Mouse (Mus musculus): Measurements from ENCODE around the gene Wnk3. TPM values are rescaled to one million over a fixed set of nuclear protein-coding genes. Genes with fewer than 3 reads are reported as not detected.
"Not testable (repeated sequence)": the region's sequence is repeated elsewhere in the genome, so short reads cannot be mapped to it uniquely, and the experiment has no call there.

The Wnk3 gene
- polyA plus RNA-seq (2012; rRNA removed) = 17.1 and 24.6 TPM in 2 replicates

- TF ChIP-seq POLR2A (IDR thresholded peaks at IDR 0.05; ENCODE audit: borderline replicate concordance, extremely low read depth, insufficient read depth, insufficient read length, poor library complexity, severe bottlenecking) (no peak), CTCF (IDR thresholded peaks at IDR 0.05; ENCODE audit: borderline replicate concordance, extremely low read depth, insufficient read depth, insufficient read length) (no peak)
- no peak for DNase-seq (ENCODE audit: low read depth)
Measured at GRCm38 (mm10) chrX:151197778-151198177, at the start of gene Wnk3. Gene Wnk3, plus strand, starts transcription at chrX:151198078.

DNA sequence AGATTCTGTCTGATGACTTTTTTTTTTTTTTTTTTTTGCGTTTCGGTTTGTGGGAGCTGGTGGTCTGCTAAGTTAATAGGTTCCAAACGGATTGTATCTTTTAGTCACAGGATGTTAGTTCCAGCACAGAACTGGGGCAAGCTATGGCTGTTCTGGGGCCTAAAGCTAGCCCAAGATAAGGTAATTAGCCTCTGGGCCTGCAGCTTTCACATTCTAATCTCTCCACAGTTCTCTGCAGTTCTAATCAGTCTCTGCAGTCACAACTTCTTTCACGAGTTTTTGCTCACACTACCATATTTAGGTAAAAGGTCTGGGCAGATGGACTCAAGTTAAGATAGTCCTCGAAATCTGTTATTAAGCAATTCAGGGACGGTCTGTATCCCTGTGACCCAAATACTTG is 39.5 kb upstream of the Wnk3 start:
- no peak for DNase-seq (ENCODE audit: low read depth)
- TF ChIP-seq POLR2A (IDR thresholded peaks at IDR 0.05; ENCODE audit: borderline replicate concordance, extremely low read depth, insufficient read depth, insufficient read length, poor library complexity, severe bottlenecking) (no peak), CTCF (IDR thresholded peaks at IDR 0.05; ENCODE audit: borderline replicate concordance, extremely low read depth, insufficient read depth, insufficient read length) (no peak)

DNA sequence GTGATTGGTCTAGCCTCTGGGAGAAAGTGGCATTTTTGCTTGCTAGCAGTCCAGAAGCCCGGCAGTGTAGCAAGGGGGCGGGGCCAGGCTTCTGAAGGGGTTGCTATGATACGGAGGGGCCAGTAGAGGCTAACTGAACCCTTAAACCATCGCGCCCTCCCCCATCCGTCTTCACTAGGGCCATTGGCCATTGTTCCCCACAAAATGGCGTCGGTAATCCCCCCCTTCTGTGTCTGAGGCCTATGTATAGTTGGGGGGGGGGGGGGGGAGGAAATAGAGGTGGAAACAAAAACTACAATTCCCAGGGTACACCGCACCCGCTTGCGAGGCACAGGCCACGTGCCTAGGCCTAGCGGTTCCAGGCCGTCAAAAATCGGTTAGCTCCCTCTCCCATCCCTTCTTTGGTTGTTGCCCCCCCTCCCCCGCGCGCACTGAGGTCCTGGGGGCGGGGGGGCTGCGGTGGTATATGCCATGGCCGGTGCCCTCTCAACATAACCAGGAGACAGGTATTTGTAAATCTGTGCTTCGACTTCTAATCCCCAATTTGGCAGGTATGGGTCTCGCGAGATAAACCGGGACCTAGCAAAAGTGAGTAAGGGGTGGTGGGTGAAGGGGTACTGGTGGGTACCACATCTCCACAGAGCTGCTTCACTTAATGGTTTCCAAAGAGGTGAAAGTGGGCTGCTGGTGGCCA is 29.3 kb upstream of the Wnk3 start:
- no peak for TF ChIP-seq POLR2A (IDR thresholded peaks at IDR 0.05; ENCODE audit: borderline replicate concordance, extremely low read depth, insufficient read depth, insufficient read length, poor library complexity, severe bottlenecking)
- no peak for TF ChIP-seq CTCF (IDR thresholded peaks at IDR 0.05; ENCODE audit: borderline replicate concordance, extremely low read depth, insufficient read depth, insufficient read length)
- peak; percentile 93 for DNase-seq (ENCODE audit: low read depth)

- peak; percentile 97 for DNase-seq (ENCODE audit: low read depth)
- no peak for TF ChIP-seq CTCF (IDR thresholded peaks at IDR 0.05; ENCODE audit: borderline replicate concordance, extremely low read depth, insufficient read depth, insufficient read length)
- TF ChIP-seq POLR2A (IDR thresholded peaks at IDR 0.05; ENCODE audit: borderline replicate concordance, extremely low read depth, insufficient read depth, insufficient read length, poor library complexity, severe bottlenecking) = peak; percentile 38; the same call in 1 of the 2 replicates
Measured at GRCm38 (mm10) chrX:151169261-151169961, 28.5 kb upstream of the Wnk3 start.

DNA sequence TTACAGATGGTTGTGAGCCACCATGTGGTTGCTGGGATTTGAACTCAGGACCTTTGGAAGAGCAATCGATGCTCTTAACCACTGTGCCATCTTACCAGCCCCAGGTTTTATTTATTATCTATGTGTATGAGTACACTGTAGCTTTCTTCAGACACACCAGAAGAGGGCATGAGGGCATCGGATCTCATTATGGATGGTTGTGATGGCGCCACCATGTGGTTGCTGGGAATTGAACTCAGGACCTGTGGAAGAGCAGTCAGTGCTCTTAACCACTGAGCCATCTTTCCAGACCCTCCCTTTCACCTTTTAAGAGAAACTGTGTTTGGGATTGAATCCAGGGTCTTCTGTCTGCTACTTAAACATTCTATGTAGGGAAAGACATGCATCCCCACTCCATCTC is 24.7 kb upstream of the Wnk3 start:
- not testable (repeated sequence) for DNase-seq (ENCODE audit: low read depth)

- TF ChIP-seq CTCF (IDR thresholded peaks at IDR 0.05; ENCODE audit: borderline replicate concordance, extremely low read depth, insufficient read depth, insufficient read length) (no peak), POLR2A (IDR thresholded peaks at IDR 0.05; ENCODE audit: borderline replicate concordance, extremely low read depth, insufficient read depth, insufficient read length, poor library complexity, severe bottlenecking) (no peak)
- peak; percentile 1 for DNase-seq (ENCODE audit: low read depth)
Measured at GRCm38 (mm10) chrX:151298329-151298728, 100.5 kb downstream of the Wnk3 start.

DNA sequence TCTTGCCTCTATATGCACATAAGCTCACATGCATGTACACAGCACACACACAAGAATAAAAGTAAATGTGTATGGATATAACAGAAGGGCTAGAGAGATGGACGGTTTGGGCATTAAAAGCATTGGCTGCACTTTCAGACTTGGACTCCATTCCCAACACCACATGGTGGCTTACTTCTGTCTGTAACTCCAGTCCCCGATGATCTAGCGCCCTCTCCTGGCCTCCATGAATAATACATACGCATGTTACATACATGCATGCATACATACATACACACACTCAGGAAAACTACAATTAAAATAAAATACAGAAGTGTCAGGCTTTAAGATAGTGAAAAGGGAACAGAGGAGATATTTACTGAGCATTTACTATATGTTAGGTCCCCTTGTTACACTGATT is 115.9 kb downstream of the Wnk3 start:
- TF ChIP-seq CTCF (IDR thresholded peaks at IDR 0.05; ENCODE audit: borderline replicate concordance, extremely low read depth, insufficient read depth, insufficient read length) = no peak
- TF ChIP-seq POLR2A (IDR thresholded peaks at IDR 0.05; ENCODE audit: borderline replicate concordance, extremely low read depth, insufficient read depth, insufficient read length, poor library complexity, severe bottlenecking) = no peak
- DNase-seq (ENCODE audit: low read depth) = peak; percentile 1

DNA sequence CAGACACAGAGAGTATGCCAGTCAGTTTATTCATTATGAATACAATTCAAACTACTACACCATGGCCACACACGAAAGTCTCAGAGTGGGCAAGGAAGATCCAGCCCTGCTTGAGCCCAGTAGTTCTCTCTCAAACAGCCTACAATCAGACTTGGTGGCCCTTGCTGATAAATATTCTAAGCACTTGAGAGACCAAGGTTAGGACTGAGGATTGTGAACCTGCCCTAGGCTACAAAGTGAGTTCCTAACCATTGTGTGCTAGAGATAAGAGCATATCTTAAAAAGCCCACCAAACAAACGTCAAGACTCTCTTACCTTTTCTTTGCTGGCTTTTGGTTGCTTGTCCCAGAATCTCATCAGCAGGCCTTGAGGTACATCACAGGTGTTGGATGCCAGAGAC is 135.7 kb downstream of the Wnk3 start:
- TF ChIP-seq POLR2A (IDR thresholded peaks at IDR 0.05; ENCODE audit: borderline replicate concordance, extremely low read depth, insufficient read depth, insufficient read length, poor library complexity, severe bottlenecking) = no peak
- no peak for TF ChIP-seq CTCF (IDR thresholded peaks at IDR 0.05; ENCODE audit: borderline replicate concordance, extremely low read depth, insufficient read depth, insufficient read length)
- no peak for DNase-seq (ENCODE audit: low read depth)

DNA sequence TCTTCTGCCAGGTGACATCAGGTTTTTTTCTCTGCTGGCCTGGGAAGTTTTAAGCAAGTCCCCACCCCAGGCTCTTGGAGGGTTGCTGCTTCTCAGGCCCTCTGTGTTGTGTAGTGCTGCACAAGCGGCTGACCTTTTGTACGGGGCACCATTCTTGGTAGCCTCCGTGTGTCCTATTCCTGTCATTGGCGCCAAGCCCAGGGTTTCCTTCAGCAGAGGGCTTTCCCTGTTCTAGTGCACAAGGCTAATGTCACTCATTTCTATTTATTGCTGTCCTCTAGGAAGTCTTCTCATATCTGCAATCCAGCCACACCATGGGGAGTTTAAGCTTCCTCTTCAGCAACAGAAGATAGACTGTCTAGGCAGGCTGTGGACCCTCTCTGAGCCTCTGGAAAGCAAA is 139.9 kb downstream of the Wnk3 start:
- TF ChIP-seq POLR2A (IDR thresholded peaks at IDR 0.05; ENCODE audit: borderline replicate concordance, extremely low read depth, insufficient read depth, insufficient read length, poor library complexity, severe bottlenecking) (no peak), CTCF (IDR thresholded peaks at IDR 0.05; ENCODE audit: borderline replicate concordance, extremely low read depth, insufficient read depth, insufficient read length) (no peak)
- DNase-seq (ENCODE audit: low read depth) = peak; percentile 1

GRCm38 (mm10) chrX:151343761-151344500 is 146.1 kb downstream of the Wnk3 start, which contains the start of gene Fam120c:
Gene Fam120c, plus strand, starts transcription at chrX:151344175.
- DNase-seq (ENCODE audit: low read depth) = peak; percentile 94
- TF ChIP-seq POLR2A (IDR thresholded peaks at IDR 0.05; ENCODE audit: borderline replicate concordance, extremely low read depth, insufficient read depth, insufficient read length, poor library complexity, severe bottlenecking) (0 out of 2 replicates have a peak, but pooled peaks have one; percentile 20), CTCF (IDR thresholded peaks at IDR 0.05; ENCODE audit: borderline replicate concordance, extremely low read depth, insufficient read depth, insufficient read length) (no peak)

GRCm38 (mm10) chrX:151344501-151344984 is 146.7 kb downstream of the Wnk3 start:
- TF ChIP-seq CTCF (IDR thresholded peaks at IDR 0.05; ENCODE audit: borderline replicate concordance, extremely low read depth, insufficient read depth, insufficient read length) (no peak), POLR2A (IDR thresholded peaks at IDR 0.05; ENCODE audit: borderline replicate concordance, extremely low read depth, insufficient read depth, insufficient read length, poor library complexity, severe bottlenecking) (no peak)
- peak; percentile 61 for DNase-seq (ENCODE audit: low read depth)

Data from brain, embryonic 14.5 days (tissue).